Mouse (Mus musculus): ENCODE results near the gene Rbm34. TPM values are rescaled to one million over a fixed set of nuclear protein-coding genes. Genes with fewer than 3 reads are reported as not detected.
A peak's percentile ranks its signal among the peaks of the same experiment; 100 is the strongest.

The Rbm34 gene
- total and polyA plus RNA-seq, 3 experiments = 25.9 TPM; not detected in 1

DNA sequence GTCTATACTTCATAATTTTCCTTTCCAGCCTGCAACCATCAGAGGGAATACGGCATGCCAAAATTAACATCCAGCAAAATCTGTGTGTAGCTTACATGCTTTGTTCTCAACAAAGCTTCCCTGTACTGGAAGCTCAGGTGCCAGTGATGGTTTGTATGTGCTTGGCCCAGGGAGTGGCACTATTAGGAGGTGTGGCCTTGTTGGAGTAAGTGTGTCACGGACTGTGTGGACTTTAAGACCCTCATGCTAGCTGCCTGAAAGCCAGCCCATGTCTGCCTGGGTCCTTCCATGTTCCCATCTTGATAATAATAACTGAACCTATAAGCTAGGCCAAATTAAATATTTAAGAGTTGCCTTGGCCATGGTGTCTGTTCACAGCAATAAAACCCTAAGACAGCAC, 35.5 kb downstream of the Rbm34 start:
- H3K9me3 ChIP-seq (replicated peaks; ENCODE audit: insufficient read depth, low read length) = no peaks in the 10 kb centered on the region
- H3K36me3 ChIP-seq (ENCODE audit: control insufficient read depth in 1 of 2, insufficient read depth in 2 of 2, low read length in 2 of 2) = peaks cover 24 to 37% of the 10 kb centered on the region in 2 experiments
- no peaks in the 10 kb centered on the region for H3K27me3 ChIP-seq (ENCODE audit: control insufficient read depth in 1 of 2, insufficient read depth in 2 of 2, low read length in 2 of 2)
- H3K79me2 ChIP-seq (ENCODE audit: control insufficient read depth, insufficient read depth, low read length, poor library complexity) = peaks cover 18% of the 10 kb centered on the region
- no peak overlapping the region for H3K9ac ChIP-seq (ENCODE audit: control insufficient read depth, low read depth, low read length, poor library complexity, severe bottlenecking)
- no peak overlapping the region for H3K27ac ChIP-seq (ENCODE audit: control insufficient read depth, low read depth, low read length)
- no peak for DNase-seq (ENCODE audit: low read depth, low spot score)
- no peak overlapping the region for H3K4me3 ChIP-seq (ENCODE audit: control insufficient read depth in 1 of 2, insufficient read depth in 1 of 2, low read depth in 2 of 2, low read length in 2 of 2)
- H3K4me1 ChIP-seq (ENCODE audit: control insufficient read depth in 1 of 2, insufficient read depth in 2 of 2, low read length in 2 of 2) = no peaks in the 10 kb centered on the region; a peak in 1 of 4 replicates
- TF ChIP-seq ETS1 (IDR thresholded peaks at IDR 0.05; ENCODE audit: low read depth, low read length) (no peak), POLR2A (IDR thresholded peaks at IDR 0.05; ENCODE audit: control insufficient read depth in 1 of 2, insufficient read depth in 1 of 2, low read depth in 1 of 2, low read length in 2 of 2, poor library complexity in 1 of 2) (peak in 1 of 2 experiments; percentile 17; a peak in 1 of 4 replicates)

DNA sequence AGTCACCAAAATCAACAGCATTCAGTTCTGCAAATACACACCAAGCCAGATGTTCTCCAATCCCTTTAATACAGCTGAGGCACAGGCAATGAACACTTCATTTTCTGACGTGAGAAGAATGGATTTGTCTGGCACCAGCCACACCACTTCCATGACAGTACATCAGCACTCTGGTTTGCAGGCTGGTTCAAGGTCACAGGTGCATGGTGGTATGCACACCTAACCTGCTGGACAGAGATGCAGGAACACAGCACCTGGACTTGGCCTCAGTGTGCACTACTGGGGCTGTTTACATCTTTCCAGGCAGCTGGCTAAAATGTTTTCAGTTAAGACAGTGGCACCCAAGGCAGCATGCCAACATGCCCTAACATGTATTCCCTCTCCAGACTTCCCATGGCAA, 38.2 kb downstream of the Rbm34 start:
- TF ChIP-seq USF1 (IDR thresholded peaks at IDR 0.05; ENCODE audit: low read depth, low read length) = no peak
- TF ChIP-seq MEF2A (IDR thresholded peaks at IDR 0.05; ENCODE audit: extremely low read depth, insufficient replicate concordance, low read depth, low read length, poor library complexity, severe bottlenecking) = no peak
- no peak for TF ChIP-seq GATA1 (IDR thresholded peaks at IDR 0.05; ENCODE audit: low read depth, low read length)
- TF ChIP-seq KAT2A (conservative IDR thresholded peaks at IDR 0.05; ENCODE audit: low read depth, low read length) = no peak
- no peak for TF ChIP-seq TAL1 (IDR thresholded peaks at IDR 0.05; ENCODE audit: low read length)
- no peak for TF ChIP-seq SIN3A (IDR thresholded peaks at IDR 0.05; ENCODE audit: low read length)
- no peak for TF ChIP-seq TCF12 (IDR thresholded peaks at IDR 0.05; ENCODE audit: low read depth, low read length)
- TF ChIP-seq MAZ (IDR thresholded peaks at IDR 0.05; ENCODE audit: low read depth, low read length) = no peak
- peaks cover 3% of the 10 kb centered on the region; the same call in 1 of the 2 replicates for H3K79me2 ChIP-seq (ENCODE audit: control insufficient read depth, insufficient read depth, low read length, poor library complexity)
- H3K4me3 ChIP-seq (ENCODE audit: control insufficient read depth in 1 of 2, insufficient read depth in 1 of 2, low read depth in 2 of 2, low read length in 2 of 2) = no peak overlapping the region
- H3K9ac ChIP-seq (ENCODE audit: control insufficient read depth, low read depth, low read length, poor library complexity, severe bottlenecking) = no peak overlapping the region
- no peaks in the 10 kb centered on the region for H3K9me3 ChIP-seq (replicated peaks; ENCODE audit: insufficient read depth, low read length)
- H3K27me3 ChIP-seq (ENCODE audit: control insufficient read depth in 1 of 2, insufficient read depth in 2 of 2, low read length in 2 of 2) = no peaks in the 10 kb centered on the region
- H3K36me3 ChIP-seq (ENCODE audit: control insufficient read depth in 1 of 2, insufficient read depth in 2 of 2, low read length in 2 of 2) = peaks cover 18 to 20% of the 10 kb centered on the region in 2 experiments
- H3K4me1 ChIP-seq (ENCODE audit: control insufficient read depth in 1 of 2, insufficient read depth in 2 of 2, low read length in 2 of 2) = no peaks in the 10 kb centered on the region; a peak in 1 of 4 replicates
- no peak for DNase-seq (ENCODE audit: low read depth, low spot score)
- H3K27ac ChIP-seq (ENCODE audit: control insufficient read depth, low read depth, low read length) = peak overlapping the region; percentile 17; the same call in 1 of the 2 replicates

DNA sequence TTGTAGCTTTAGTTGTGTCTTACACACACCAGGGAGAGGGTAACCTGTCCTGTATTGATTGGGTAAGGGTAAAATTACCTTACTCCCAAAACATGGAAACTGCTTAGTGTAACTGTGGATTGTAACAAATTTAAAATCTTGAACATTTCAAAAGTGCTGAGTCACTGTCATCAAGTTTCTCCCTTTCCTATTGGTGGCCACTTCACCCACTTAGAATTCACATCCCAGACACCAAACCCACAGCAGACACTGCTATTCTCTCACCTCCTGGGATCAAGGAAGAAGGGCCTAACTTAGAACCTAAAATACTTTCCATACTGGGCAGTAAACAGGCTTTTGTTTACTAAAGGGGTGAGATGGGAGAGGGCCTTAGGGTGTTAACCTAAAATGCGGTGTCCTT, 38.6 kb downstream of the Rbm34 start:
- peaks cover 3% of the 10 kb centered on the region; the same call in 1 of the 2 replicates for H3K79me2 ChIP-seq (ENCODE audit: control insufficient read depth, insufficient read depth, low read length, poor library complexity)
- DNase-seq (ENCODE audit: low read depth, low spot score) = peak; percentile 68
- H3K4me3 ChIP-seq (ENCODE audit: control insufficient read depth in 1 of 2, insufficient read depth in 1 of 2, low read depth in 2 of 2, low read length in 2 of 2) = no peak overlapping the region
- peaks cover 15 to 20% of the 10 kb centered on the region in 2 experiments for H3K36me3 ChIP-seq (ENCODE audit: control insufficient read depth in 1 of 2, insufficient read depth in 2 of 2, low read length in 2 of 2)
- no peaks in the 10 kb centered on the region for H3K9me3 ChIP-seq (replicated peaks; ENCODE audit: insufficient read depth, low read length)
- no peaks in the 10 kb centered on the region; a peak in 1 of 4 replicates for H3K4me1 ChIP-seq (ENCODE audit: control insufficient read depth in 1 of 2, insufficient read depth in 2 of 2, low read length in 2 of 2)
- H3K27ac ChIP-seq (ENCODE audit: control insufficient read depth, low read depth, low read length) = peak overlapping the region; percentile 17; the same call in 1 of the 2 replicates
- no peak for TF ChIP-seq KAT2A (conservative IDR thresholded peaks at IDR 0.05; ENCODE audit: low read depth, low read length)
- TF ChIP-seq E2F4 (IDR thresholded peaks at IDR 0.05; ENCODE audit: borderline replicate concordance, low read depth, low read length) = no peak
- TF ChIP-seq GABPA (IDR thresholded peaks at IDR 0.05; ENCODE audit: low read depth, low read length) = peak; percentile 77; the same call in 1 of the 2 replicates
- TF ChIP-seq MYB (IDR thresholded peaks at IDR 0.05; ENCODE audit: low read depth, low read length) = no peak
- TF ChIP-seq USF2 (IDR thresholded peaks at IDR 0.05; ENCODE audit: borderline replicate concordance in 1 of 2, insufficient read depth in 1 of 2, low read depth in 1 of 2, low read length in 2 of 2) = no peak
- H3K27me3 ChIP-seq (ENCODE audit: control insufficient read depth in 1 of 2, insufficient read depth in 2 of 2, low read length in 2 of 2) = no peaks in the 10 kb centered on the region
- H3K9ac ChIP-seq (ENCODE audit: control insufficient read depth, low read depth, low read length, poor library complexity, severe bottlenecking) = no peak overlapping the region
